Mouse (Mus musculus) cerebellum, adult 18-20 months (tissue): ENCODE measurements at regions not wholly inside any gene's neighbourhood (a gene's known extent, or its start where the extent isn't known, plus 50 kb on each side); places are given as distances from the start of the nearest gene placed in this dataset.

Experiments
- DNase-seq, 2 experiments: peaks; one replicate each; pipeline ENCODE4 v3.0.0; 2021

GRCm38 (mm10) chr2:99236968-99237367 is 569.9 kb upstream of the Gm10800 start:
- peak; percentile 36 to 54 for DNase-seq
